Mouse (Mus musculus) layer of hippocampus, adult 2 months (tissue): ENCODE measurements at regions not wholly inside any gene's neighbourhood (a gene's known extent, or its start where the extent isn't known, plus 50 kb on each side); places are given as distances from the start of the nearest gene placed in this dataset.

Source experiments
- DNase-seq, 2 experiments: peaks; one replicate each; pipeline ENCODE4 v3.0.0; 2022; ENCODE audit warnings: low spot score in 2 of 2
- H3K27ac ChIP-seq: fragments of 200-600 bp; 2 replicates; pipeline ENCODE4 v1.8.1; 2022
- H3K4me3 ChIP-seq: fragments of 200-600 bp; 2 replicates; pipeline ENCODE4 v1.8.1; 2022; ENCODE audit warnings: mild to moderate bottlenecking
- CTCF ChIP-seq: fragments of 200-600 bp; conservative IDR thresholded peaks from 2 replicates; pipeline ENCODE4 v1.8.1; 2022; ENCODE audit warnings: antibody characterized with exemption, mild to moderate bottlenecking, moderate library complexity

GRCm38 (mm10) chr3:138651361-138652205 lies 90.4 kb upstream of the Tspan5 start:
- no peak for DNase-seq
- H3K27ac ChIP-seq, result no peak overlapping the region
- TF ChIP-seq CTCF, result no peak
- H3K4me3 ChIP-seq, result no peak overlapping the region

GRCm38 (mm10) chr3:138652206-138652605 lies 89.8 kb upstream of the Tspan5 start:
- Histone ChIP-seq H3K4me3 (no peak overlapping the region), H3K27ac (no peak overlapping the region)
- no peak for DNase-seq
- TF ChIP-seq CTCF, result no peak

GRCm38 (mm10) chr3:138652685-138653084 lies 89.3 kb upstream of the Tspan5 start:
- DNase-seq, result peak in 1 of 2 experiments; percentile 34
- no peak for TF ChIP-seq CTCF
- H3K27ac ChIP-seq, result no peak overlapping the region
- H3K4me3 ChIP-seq, result no peak overlapping the region

- TF ChIP-seq CTCF, result no peak
- DNase-seq, result no peak
- Histone ChIP-seq H3K4me3 (no peak overlapping the region), H3K27ac (no peak overlapping the region)
These were observed 88.3 kb upstream of the Tspan5 start for GRCm38 (mm10) chr3:138653549-138654246.

GRCm38 (mm10) chr3:138654610-138655371 lies 87.2 kb upstream of the Tspan5 start:
- Histone ChIP-seq H3K27ac (peak overlapping the region; percentile 62; the same call in 1 of the 2 replicates), H3K4me3 (no peak overlapping the region)
- no peak for DNase-seq
- no peak for TF ChIP-seq CTCF

- peak overlapping the region; percentile 62; the same call in 1 of the 2 replicates for H3K27ac ChIP-seq
- TF ChIP-seq CTCF, result no peak
- no peak for DNase-seq
- no peak overlapping the region for H3K4me3 ChIP-seq
These were observed 86.5 kb upstream of the Tspan5 start for GRCm38 (mm10) chr3:138655479-138655878.

- TF ChIP-seq CTCF, result no peak
- H3K27ac ChIP-seq, result no peak overlapping the region
- no peak overlapping the region for H3K4me3 ChIP-seq
- DNase-seq, result no peak
These were observed 79.4 kb upstream of the Tspan5 start for GRCm38 (mm10) chr3:138662625-138663024.

GRCm38 (mm10) chr3:138668394-138669092 lies 73.5 kb upstream of the Tspan5 start:
- no peak overlapping the region for H3K4me3 ChIP-seq
- no peak for DNase-seq
- no peak for TF ChIP-seq CTCF

GRCm38 (mm10) chr3:138675881-138676280 lies 66.1 kb upstream of the Tspan5 start:
- Histone ChIP-seq H3K4me3 (no peak overlapping the region), H3K27ac (no peak overlapping the region)
- no peak for DNase-seq
- TF ChIP-seq CTCF, result no peak

More at GRCm38 (mm10) chr3:138668394-138669092, 73.5 kb upstream of the Tspan5 start:
- H3K27ac ChIP-seq, result no peak overlapping the region

- DNase-seq, result no peak
- H3K4me3 ChIP-seq, result no peak overlapping the region
- TF ChIP-seq CTCF, result no peak
- no peak overlapping the region for H3K27ac ChIP-seq
These were observed 63.6 kb upstream of the Tspan5 start for GRCm38 (mm10) chr3:138678351-138678750.

GRCm38 (mm10) chr3:138686636-138687230 lies 55.3 kb upstream of the Tspan5 start:
- no peak for TF ChIP-seq CTCF
- Histone ChIP-seq H3K27ac (no peak overlapping the region), H3K4me3 (no peak overlapping the region)
- no peak for DNase-seq

GRCm38 (mm10) chr3:138688606-138689005 lies 53.4 kb upstream of the Tspan5 start:
- DNase-seq, result no peak
- no peak overlapping the region for H3K27ac ChIP-seq
- no peak overlapping the region for H3K4me3 ChIP-seq
- TF ChIP-seq CTCF, result no peak
